Mouse (Mus musculus) brain, embryonic 14.5 days (tissue): ENCODE measurements at regions not wholly inside any gene's neighbourhood (a gene's known extent, or its start where the extent isn't known, plus 50 kb on each side); places are given as distances from the start of the nearest gene placed in this dataset.

Experiments
- CTCF ChIP-seq: fragments of 200-500 bp; IDR thresholded peaks from 2 replicates; pipeline ENCODE4 v1.5.1; 2012; ENCODE audit warnings: inconsistent platforms, mild to moderate bottlenecking, moderate library complexity, borderline replicate concordance; ENCODE audit not compliant: insufficient read depth, insufficient read length; ENCODE audit errors: extremely low read depth
- POLR2A ChIP-seq: fragments of 200-500 bp; IDR thresholded peaks from 2 replicates; pipeline ENCODE4 v1.6.1; 2012; ENCODE audit warnings: mild to moderate bottlenecking, inconsistent platforms, borderline replicate concordance; ENCODE audit not compliant: poor library complexity, insufficient read depth, insufficient read length, severe bottlenecking; ENCODE audit errors: extremely low read depth

GRCm38 (mm10) chr12:77174032-77174431 lies 63.9 kb upstream of the Fut8 start:
- TF ChIP-seq CTCF = no peak
- TF ChIP-seq POLR2A = no peak
